In the genomic region with DNA sequence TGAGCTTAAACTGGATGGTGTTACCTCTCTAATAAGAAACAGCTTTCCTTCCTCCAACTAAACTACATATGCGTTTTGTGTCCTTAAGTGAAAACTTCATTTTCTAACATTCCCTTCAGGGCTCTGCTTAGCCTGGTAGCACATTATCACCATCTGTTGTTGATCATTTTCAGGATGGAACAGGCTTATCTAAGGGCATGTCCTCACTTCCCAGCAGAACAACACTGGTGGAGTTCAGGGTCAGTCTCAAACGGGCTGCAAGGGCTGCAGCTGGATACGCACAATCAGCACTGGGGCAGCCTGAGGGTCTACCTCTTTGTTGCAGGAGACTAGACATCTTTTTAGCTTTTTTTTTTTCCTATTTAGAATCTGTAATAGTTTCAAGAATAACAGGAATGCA, we compare ENCODE assay signal across 20 mouse cellular contexts. TPM values are rescaled to one million over a fixed set of nuclear protein-coding genes. Genes with fewer than 3 reads are reported as not detected.
"Had no signal": no experiment of that assay in that cellular context is flagged by ENCODE, and none has a peak within 500 bp of the region (broad histone marks: within the 10 kb centered on the region; RNA-seq: fewer than 3 reads in every experiment).

No protein-coding gene starts in this region.

- H3K4me3 ChIP-seq: limb, embryonic 12.5 days; liver, embryonic 15.5 days; midbrain, embryonic 10.5 days; myocyte; neural tube, embryonic 15.5 days had no signal

- H3K4me1 ChIP-seq: liver, embryonic 15.5 days; midbrain, embryonic 10.5 days; neural tube, embryonic 15.5 days had no signal

- DNase-seq: kidney, adult 11 months; kidney, adult 9 months; kidney, postnatal 14 days; layer of hippocampus, adult 9-11 months; lung, adult 2 months; lung, postnatal 36 days; midbrain, embryonic 14.5 days; retina, postnatal 1 day; right cerebral cortex, postnatal 14 days had no signal

- H3K4me2 ChIP-seq: limb, embryonic 12.5 days; liver, embryonic 11.5 days; liver, embryonic 15.5 days; neural tube, embryonic 15.5 days had no signal

- H3K27me3 ChIP-seq: limb, embryonic 12.5 days; liver, embryonic 15.5 days; neural tube, embryonic 15.5 days had no signal

- ATAC-seq: inflammation-experienced regulatory T-cells, adult 6 months; lung, postnatal 0 days had no signal

- H3K36me3 ChIP-seq: limb, embryonic 12.5 days; liver, embryonic 15.5 days; midbrain, embryonic 10.5 days; neural tube, embryonic 15.5 days had no signal

- H3K27ac ChIP-seq: limb, embryonic 12.5 days; liver, embryonic 15.5 days; midbrain, embryonic 10.5 days; neural tube, embryonic 15.5 days; stomach, postnatal 0 days had no signal

- H3K9ac ChIP-seq: limb, embryonic 12.5 days; liver, embryonic 15.5 days; neural tube, embryonic 15.5 days had no signal

- H3K9me3 ChIP-seq: liver, embryonic 15.5 days; midbrain, embryonic 10.5 days; neural tube, embryonic 15.5 days had no signal

RNA-seq across cellular contexts. Expression of a gene that starts 39.7 kb away (rescaled TPM):
- polyA plus RNA-seq: inflammation-experienced regulatory T-cells, adult 6 months; limb, embryonic 12.5 days; liver, embryonic 11.5 days; liver, embryonic 15.5 days; lung, adult 2 months; lung, postnatal 0 days; midbrain, embryonic 10.5 days; midbrain, embryonic 14.5 days; myocyte; neural tube, embryonic 11.5 days; neural tube, embryonic 15.5 days; small intestine, adult 2 months; stomach, postnatal 0 days had no signal
